Mouse (Mus musculus) olfactory bulb, adult 2 months (tissue): ENCODE results near the gene Brk1. TPM values are rescaled to one million over a fixed set of nuclear protein-coding genes. Genes with fewer than 3 reads are reported as not detected.

Source experiments
- H3K27ac ChIP-seq: fragments of 200-500 bp; 2 replicates; pipeline ENCODE4 v1.5.1; 2012; ENCODE audit warnings: low read depth, low read length; ENCODE audit not compliant: insufficient read depth
- H3K4me1 ChIP-seq: fragments of 200-500 bp; 2 replicates; pipeline ENCODE4 v1.6.1; 2012; ENCODE audit warnings: low read length; ENCODE audit not compliant: control insufficient read depth, insufficient read depth
- H3K4me3 ChIP-seq: fragments of 200-500 bp; 2 replicates; pipeline ENCODE4 v1.5.1; 2012; ENCODE audit warnings: mild to moderate bottlenecking, low read depth, low read length, moderate library complexity; ENCODE audit not compliant: insufficient read depth
- CTCF ChIP-seq: fragments of 200-500 bp; IDR thresholded peaks from 2 replicates; pipeline ENCODE4 v1.5.1; 2012; ENCODE audit warnings: low read depth, mild to moderate bottlenecking, low read length, moderate library complexity; ENCODE audit not compliant: insufficient read depth
- POLR2A ChIP-seq: fragments of 200-500 bp; IDR thresholded peaks from 2 replicates; pipeline ENCODE4 v1.6.1; 2012; ENCODE audit warnings: mild to moderate bottlenecking, low read depth, low read length, moderate library complexity; ENCODE audit not compliant: insufficient read depth
- WGBS: fragments of 180-500 bp; shearing (Covaris S2); methylation state at CpG from one replicate; pipeline ENCODE4 v1.1.7; 2018; 5-methylcytosine and 5-hydroxymethylcytosine counted together
- polyA plus RNA-seq: library from polyadenylated mRNA; stranded (reverse); fragments of >200 nt; gene quantifications from 2 replicates; pipeline ENCODE4 v1.2.4, GENCODE M21; 2012; ENCODE audit warnings: low replicate concordance; ENCODE audit not compliant: missing spikeins, insufficient read depth, insufficient read length

Brk1 gene
- polyA plus RNA-seq, 1 experiment = not detected

DNA sequence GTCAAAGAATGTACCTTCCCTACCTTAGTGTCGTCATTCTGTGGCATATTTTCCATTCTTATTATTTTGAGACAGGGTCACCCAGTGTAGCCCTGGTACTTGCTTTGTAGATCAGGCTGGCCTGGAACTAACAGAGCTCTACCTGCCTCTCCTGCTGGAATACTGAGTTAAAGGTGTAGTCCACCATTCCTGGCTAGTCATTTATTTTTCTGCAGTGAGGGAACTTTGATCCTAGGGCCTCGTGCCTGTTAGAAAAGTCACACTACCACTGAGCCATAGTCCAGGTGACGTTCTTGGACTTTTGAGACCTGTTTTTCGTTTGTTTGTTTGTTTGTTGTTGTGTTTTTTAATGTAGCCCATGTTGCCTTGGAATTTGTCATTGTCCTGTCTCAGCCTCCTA, 34.6 kb downstream of the Brk1 start:
- Histone ChIP-seq H3K4me3 (no peak overlapping the region), H3K27ac (no peak overlapping the region), H3K4me1 (no peaks in the 10 kb centered on the region; the same call in 1 of the 2 replicates)
- TF ChIP-seq CTCF = no peak
- no peak for TF ChIP-seq POLR2A
- WGBS = 82% methylated on average over 4 of the region's 4 CpGs

DNA sequence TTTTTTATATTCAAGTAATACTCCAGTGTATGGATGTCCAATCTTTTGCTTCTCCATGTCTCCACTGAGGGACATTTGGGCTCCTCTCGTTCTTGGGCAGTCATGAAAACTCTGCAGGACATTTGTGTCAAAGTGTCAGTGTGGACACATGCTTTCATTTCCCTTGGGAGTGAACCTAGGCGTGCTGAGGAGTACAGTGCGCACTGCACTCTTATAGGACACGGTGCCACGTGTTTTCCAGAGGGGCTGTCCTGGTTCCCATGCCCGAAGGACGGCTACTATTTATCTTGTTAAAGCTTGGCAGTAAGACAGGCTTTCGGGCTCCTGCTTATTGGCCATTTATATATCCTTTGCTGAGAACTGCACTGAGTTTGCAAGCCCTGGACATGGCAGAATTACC, 38.0 kb downstream of the Brk1 start:
- H3K4me1 ChIP-seq = no peaks in the 10 kb centered on the region; the same call in 1 of the 2 replicates
- no peak overlapping the region for H3K27ac ChIP-seq
- TF ChIP-seq CTCF = no peak
- TF ChIP-seq POLR2A = no peak
- H3K4me3 ChIP-seq = no peak overlapping the region
- 77% methylated on average over 8 of the region's 8 CpGs for WGBS

DNA sequence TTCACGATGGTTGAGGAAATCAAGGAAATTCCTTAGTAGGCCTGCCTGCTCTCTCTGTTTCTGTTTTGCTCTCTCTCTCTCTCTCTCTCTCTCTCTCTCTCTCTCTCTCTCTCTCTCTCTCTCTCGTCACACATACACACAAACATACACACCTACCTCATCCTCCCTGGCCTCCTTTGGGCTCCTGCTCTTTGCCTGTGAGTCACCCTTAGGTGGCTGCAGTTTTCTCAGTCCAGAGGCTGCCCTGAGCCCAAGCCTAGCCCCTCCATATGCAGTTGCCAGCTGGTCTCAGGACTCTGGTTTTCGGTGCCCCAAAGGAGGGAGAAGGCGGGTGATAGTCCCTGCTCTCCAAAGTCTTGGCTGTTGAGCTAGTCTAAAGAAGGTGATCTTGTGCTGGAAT, 38.4 kb downstream of the Brk1 start:
- Histone ChIP-seq H3K4me1 (no peaks in the 10 kb centered on the region; the same call in 1 of the 2 replicates), H3K27ac (no peak overlapping the region), H3K4me3 (no peak overlapping the region)
- TF ChIP-seq POLR2A = no peak
- no peak for TF ChIP-seq CTCF
- WGBS = 74% methylated on average over 4 of the region's 4 CpGs

DNA sequence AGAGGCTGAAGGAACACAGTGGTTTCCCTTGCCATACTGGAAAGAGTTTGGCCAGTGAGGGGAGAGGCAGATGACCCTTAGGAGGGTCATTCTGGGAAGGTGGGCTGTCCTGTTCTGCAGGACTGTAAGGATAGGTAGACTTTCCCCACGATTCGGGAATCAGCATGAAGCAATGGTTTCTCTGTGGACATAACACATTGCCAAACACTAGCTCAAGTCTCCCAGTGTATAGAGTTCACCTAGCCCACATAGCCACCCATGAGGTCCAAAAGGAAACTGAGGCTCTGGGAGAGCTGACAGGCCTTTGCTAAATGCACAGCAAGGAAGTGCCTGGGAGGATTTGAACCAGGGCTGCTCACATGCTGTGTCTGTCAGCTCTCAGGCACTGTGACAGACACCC, 39.4 kb downstream of the Brk1 start:
- Histone ChIP-seq H3K4me3 (no peak overlapping the region), H3K27ac (peak overlapping the region; percentile 29; the same call in 1 of the 2 replicates), H3K4me1 (no peaks in the 10 kb centered on the region; the same call in 1 of the 2 replicates)
- WGBS = 88% methylated on average over 2 of the region's 2 CpGs
- TF ChIP-seq POLR2A (no peak), CTCF (no peak)

DNA sequence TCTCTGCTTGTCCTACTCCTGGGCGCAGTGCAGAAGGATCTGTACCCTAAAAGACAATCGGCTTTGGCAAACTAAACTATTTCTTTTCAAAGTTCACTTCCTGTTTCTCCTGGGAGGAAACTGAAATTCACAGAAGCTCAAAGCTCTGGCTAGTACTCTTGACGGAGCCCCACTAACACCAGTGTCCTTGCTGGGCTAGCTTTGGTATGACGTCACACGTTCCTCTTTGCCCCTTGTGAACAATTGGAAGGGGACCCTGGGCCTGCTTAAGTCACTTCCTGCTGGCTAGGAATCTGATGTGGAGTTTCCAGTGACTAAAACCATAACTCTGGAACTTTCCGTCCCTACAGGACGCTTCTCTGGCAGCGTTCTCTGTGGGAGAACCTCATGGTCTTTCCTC, 40.2 kb downstream of the Brk1 start:
- 77% methylated on average over 8 of the region's 8 CpGs for WGBS
- Histone ChIP-seq H3K27ac (0 out of 2 replicates have a peak overlapping the region, but pooled peaks have one; percentile 29), H3K4me3 (no peak overlapping the region), H3K4me1 (no peaks in the 10 kb centered on the region; the same call in 1 of the 2 replicates)
- TF ChIP-seq CTCF (no peak), POLR2A (no peak)

DNA sequence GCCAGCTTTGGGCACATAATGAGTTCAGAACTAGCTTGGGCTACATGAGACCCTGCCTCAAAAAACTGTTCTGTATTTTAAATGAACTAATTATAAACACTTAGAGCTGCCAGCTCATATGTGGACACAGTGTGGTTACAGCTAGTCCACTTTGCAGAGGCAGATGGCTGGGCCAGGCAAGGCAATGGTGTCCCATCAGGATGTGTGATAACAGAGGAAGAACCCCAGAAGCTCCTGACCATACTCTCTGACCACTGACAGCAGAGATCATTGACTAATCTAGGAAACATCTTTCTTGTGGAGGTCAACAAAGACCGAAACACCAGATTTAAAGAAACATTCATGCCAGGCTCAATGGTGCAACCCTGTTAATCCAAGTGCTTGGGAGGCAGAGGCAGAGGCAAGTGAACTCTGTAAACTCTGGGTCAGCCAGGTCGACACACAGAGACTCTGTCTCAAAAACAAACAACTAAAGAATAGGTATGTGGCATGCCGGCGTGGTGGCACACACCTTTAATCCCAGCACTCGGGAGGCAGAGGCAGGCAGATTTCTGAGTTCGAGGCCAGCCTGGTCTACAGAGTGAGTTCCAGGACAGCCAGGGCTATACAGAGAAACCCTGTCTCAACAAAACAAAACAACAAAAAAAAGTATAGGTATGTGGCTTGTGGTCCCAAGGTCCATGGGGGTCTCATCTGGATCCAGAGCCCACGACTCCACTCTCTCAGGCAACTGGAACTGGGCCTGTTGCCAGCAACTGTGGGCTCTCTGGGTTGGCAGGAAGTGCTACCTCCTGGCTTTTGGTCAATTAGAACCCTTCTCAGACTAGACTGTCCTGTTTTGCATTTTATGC, 45.0 kb downstream of the Brk1 start:
- 84% methylated on average over 7 of the region's 7 CpGs for WGBS
- TF ChIP-seq POLR2A (no peak), CTCF (no peak)
- no peaks in the 10 kb centered on the region; the same call in 1 of the 2 replicates for H3K4me1 ChIP-seq
- H3K27ac ChIP-seq = no peak overlapping the region
- H3K4me3 ChIP-seq = no peak overlapping the region

DNA sequence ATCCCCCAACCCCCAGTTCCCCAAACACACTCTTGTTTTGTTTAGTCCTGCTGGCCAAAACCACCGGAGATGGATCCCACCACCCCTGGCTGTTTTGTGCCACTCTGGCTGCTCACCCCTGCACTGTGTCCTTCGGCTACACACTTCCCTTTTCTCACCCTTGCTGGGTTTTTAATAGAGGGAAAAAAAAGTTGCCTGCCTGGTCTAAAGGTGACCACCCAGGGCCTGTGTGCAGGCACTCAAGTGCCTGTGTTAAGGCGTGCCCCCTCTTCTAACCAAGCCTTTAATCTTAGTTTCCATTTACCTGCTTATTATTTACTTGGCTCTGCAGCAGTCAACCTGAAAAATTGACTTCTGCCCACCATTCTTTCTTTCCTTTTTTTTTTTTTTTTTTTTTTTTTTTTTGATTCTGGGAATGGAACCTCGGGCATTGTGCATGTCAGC, 45.6 kb downstream of the Brk1 start:
- Histone ChIP-seq H3K27ac (no peak overlapping the region), H3K4me1 (peaks cover 5% of the 10 kb centered on the region; the same call in 1 of the 2 replicates), H3K4me3 (no peak overlapping the region)
- 70% methylated on average over 4 of the region's 4 CpGs for WGBS
- TF ChIP-seq POLR2A = no peak
- TF ChIP-seq CTCF = no peak

DNA sequence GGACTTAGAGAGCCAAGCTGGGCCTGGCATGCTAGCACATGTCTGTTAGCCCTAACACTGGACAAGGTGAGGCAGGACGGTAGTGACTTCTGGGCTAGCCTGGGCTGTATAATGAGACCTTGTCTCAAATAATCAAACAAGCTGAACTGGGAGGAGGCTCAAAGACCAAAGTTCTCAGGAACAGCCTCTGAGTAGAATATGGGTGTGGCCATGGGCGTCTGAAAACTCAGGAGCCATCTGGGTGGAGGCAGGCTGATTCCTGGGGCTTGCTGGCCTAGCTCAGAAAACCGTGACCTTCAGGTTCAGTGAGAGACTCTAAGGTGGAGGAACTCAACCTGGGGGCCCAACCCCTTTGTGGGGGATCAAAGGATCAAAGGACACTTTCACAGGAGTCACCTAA, 47.1 kb downstream of the Brk1 start:
- TF ChIP-seq CTCF (no peak), POLR2A (no peak)
- H3K27ac ChIP-seq = no peak overlapping the region
- no peak overlapping the region for H3K4me3 ChIP-seq
- 0 out of 2 replicates have a peak, but pooled peaks cover 5% of the 10 kb centered on the region for H3K4me1 ChIP-seq
- WGBS = 81% methylated on average over 3 of the region's 3 CpGs

DNA sequence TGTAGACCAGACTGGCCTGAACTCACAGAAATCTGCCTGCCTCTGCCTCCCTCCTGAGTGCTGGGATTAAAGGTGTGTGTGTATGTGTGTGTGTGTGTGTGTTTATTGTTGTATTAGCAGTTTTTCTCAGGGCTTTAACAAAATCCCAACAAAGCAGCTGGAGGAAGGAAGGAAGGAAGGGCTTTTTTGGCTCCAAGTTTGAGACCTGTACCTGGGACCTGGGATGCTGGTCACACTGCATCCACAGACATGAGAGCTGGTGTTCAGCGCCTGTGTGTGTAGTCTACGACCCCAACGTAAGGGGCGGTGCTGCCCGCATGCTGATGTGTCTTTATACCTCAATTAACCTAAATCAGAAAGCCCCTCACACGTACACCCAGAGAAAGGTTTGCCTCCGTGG, 49.0 kb downstream of the Brk1 start:
- WGBS = 90% methylated on average over 7 of the region's 7 CpGs
- TF ChIP-seq CTCF (no peak), POLR2A (no peak)
- no peak overlapping the region for H3K27ac ChIP-seq
- H3K4me3 ChIP-seq = no peak overlapping the region
- peaks cover 11% of the 10 kb centered on the region; the same call in 1 of the 2 replicates for H3K4me1 ChIP-seq
